Mouse (Mus musculus): ENCODE results near the gene Vtn. TPM values are rescaled to one million over a fixed set of nuclear protein-coding genes. Genes with fewer than 3 reads are reported as not detected.

Vtn gene
- polyA plus RNA-seq, 1 experiment: not detected

DNA sequence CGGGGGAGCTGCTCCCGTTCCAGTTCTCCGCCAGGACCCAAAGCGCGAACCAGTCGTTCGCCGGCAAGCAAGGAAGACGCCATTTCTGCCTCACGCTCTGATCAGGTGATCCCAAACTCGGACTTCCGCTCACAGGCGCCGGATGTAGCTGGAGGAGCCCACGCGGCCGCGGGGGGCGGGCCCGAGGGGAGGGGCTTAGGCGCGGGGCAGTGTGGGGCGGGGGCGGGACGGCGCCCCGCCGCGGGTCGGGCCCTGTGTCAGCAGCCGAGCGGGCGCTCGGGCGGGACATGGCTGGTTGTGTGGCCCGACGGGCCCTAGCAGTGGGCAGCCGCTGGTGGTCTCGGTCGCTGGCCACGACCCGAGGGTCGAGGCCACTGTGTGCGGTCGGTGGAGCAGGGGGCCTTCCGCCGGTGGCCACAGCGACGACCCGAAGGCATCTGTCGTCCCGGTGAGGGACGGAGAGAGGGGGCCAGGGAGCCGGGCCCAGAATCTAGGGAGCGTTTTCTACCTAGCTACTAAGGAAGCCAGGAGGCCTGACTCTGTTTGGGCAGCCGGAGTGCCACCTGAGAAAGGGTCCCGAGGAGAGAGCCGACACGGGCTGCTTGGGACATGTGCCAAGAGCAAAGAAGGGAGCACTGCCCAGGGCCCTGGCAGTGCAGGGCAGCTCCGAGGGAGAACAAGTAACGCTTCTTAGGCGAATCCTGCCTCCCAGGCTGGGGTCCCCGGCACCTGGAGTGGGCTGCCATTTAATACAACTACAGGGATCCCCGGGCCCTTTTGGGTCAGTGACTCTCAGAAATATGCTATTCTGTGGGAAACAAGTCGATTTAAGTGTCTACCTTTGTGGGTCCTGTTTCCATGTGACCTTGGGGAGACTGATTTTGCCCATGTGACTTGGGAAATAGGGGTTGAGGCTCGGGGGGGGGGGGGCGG is 13.4 kb downstream of the Vtn start, which contains the start of the genes Tmem199 and Poldip2:
Gene Tmem199 (minus strand): TSS at position 148 of the 933 bp plus-strand sequence.
Gene Poldip2 (plus strand): TSS at position 169 of the 933 bp plus-strand sequence.
- Histone ChIP-seq H3K9ac (ENCODE audit: low read depth, poor library complexity, severe bottlenecking) (peak within 1 kb of the TSS; percentile 98), H3K27ac (ENCODE audit: insufficient read depth, low read length) (peak within 1 kb of the TSS; percentile 91), H3K36me3 (ENCODE audit: control insufficient read depth, insufficient read depth, low read length, poor library complexity, severe bottlenecking) (peaks cover 50% of the 10 kb centered on the region), H3K27me3 (ENCODE audit: control insufficient read depth, insufficient read depth, low read length, poor library complexity, severe bottlenecking) (no peaks in the 10 kb centered on the region), H3K9me3 (replicated peaks; ENCODE audit: control insufficient read depth, insufficient read depth, low read length, poor library complexity, severe bottlenecking) (no peaks in the 10 kb centered on the region), H3K4me3 (ENCODE audit: low read depth, low read length) (peak within 1 kb of the TSS; percentile 97), H3K4me1 (ENCODE audit: control insufficient read depth, insufficient read depth, low read length) (no peaks in the 10 kb centered on the region)
- no peak for TF ChIP-seq CTCF (IDR thresholded peaks at IDR 0.05; ENCODE audit: low read depth, low read length)
- peak; percentile 51 for TF ChIP-seq POLR2A (IDR thresholded peaks at IDR 0.05; ENCODE audit: insufficient read depth, low read length)

DNA sequence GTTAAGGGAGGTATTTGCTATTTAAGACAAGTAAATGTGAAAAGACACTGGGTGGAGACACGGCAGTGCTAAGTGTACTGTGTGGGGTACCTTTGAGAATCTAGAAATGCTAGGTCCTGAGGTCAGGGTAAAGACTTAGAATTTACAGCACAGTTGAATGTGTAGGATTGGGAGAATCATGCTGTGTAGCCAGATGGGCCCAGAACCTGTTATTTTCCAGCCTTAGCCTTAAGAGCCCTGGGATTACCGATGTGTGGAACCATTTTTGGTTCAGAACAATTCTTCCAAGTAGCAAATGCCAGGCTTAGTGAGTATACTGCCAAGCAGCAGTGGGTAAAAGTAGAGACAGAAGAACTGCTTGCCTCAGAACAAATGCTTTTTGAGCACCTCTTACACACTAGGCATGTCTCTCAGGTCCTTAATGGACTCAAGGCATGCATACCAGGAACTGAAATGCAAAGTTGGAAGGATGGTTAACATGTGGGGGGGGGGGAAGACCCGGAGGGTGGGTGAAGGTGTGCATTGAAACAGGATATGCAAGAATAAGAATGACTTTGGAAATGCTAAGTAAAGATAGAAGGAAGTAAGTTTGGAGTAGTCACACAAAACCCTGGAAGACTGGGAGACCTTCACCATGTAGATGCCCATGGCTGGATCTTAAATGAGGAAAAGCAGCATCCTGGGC is 14.4 kb downstream of the Vtn start:
- H3K9me3 ChIP-seq (replicated peaks; ENCODE audit: control insufficient read depth, insufficient read depth, low read length, poor library complexity, severe bottlenecking): no peaks in the 10 kb centered on the region
- H3K36me3 ChIP-seq (ENCODE audit: control insufficient read depth, insufficient read depth, low read length, poor library complexity, severe bottlenecking): peaks cover 45% of the 10 kb centered on the region
- no peaks in the 10 kb centered on the region for H3K27me3 ChIP-seq (ENCODE audit: control insufficient read depth, insufficient read depth, low read length, poor library complexity, severe bottlenecking)
- H3K4me3 ChIP-seq (ENCODE audit: low read depth, low read length): peak overlapping the region; percentile 82
- TF ChIP-seq CTCF (IDR thresholded peaks at IDR 0.05; ENCODE audit: low read depth, low read length): no peak
- TF ChIP-seq EP300 (IDR thresholded peaks at IDR 0.05; ENCODE audit: insufficient read depth, low read depth, low read length): no peak
- no peak for TF ChIP-seq POLR2A (IDR thresholded peaks at IDR 0.05; ENCODE audit: insufficient read depth, low read length)
- peak overlapping the region; percentile 91 for H3K27ac ChIP-seq (ENCODE audit: insufficient read depth, low read length)
- peak overlapping the region; percentile 98 for H3K9ac ChIP-seq (ENCODE audit: low read depth, poor library complexity, severe bottlenecking)
- no peaks in the 10 kb centered on the region for H3K4me1 ChIP-seq (ENCODE audit: control insufficient read depth, insufficient read depth, low read length)

DNA sequence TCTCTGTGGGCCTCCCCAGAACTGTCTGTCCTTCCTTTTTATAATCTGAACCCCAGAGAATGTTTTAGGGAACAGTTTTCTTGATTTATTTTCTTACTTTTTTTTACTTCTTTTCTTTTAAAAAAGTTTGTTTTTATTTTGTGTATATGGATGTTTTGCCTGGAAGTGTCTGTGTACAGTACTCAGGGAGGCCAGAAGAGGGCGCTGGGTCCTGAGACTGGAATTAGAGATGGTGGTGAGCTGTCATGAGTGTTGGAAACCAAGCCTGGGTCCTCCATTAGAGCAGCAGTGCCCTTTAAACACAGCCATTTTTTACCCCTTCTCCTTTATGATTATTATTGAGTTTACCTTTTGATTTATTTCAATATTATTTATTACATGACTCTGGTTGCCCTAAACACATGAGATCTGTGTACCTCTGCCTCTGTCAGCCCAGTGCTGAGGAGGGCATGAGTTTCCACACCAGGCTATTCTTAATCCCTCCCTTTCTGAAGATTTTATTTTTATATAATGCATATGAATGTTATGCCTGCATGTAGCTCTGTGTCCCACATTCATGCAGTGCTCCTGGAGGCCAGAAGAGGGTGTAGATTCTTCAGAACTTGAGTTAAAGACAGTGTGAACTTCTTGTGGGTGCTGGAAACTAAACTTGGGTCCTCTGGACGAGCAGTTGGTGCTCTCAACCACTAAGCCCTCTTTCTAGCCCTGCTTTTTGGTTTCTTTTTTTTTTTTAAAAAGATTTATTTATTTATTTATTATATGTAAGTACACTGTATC is 16.8 kb downstream of the Vtn start:
- Histone ChIP-seq H3K27ac (ENCODE audit: insufficient read depth, low read length) (no peak overlapping the region), H3K9me3 (replicated peaks; ENCODE audit: control insufficient read depth, insufficient read depth, low read length, poor library complexity, severe bottlenecking) (no peaks in the 10 kb centered on the region), H3K4me3 (ENCODE audit: low read depth, low read length) (no peak overlapping the region), H3K27me3 (ENCODE audit: control insufficient read depth, insufficient read depth, low read length, poor library complexity, severe bottlenecking) (no peaks in the 10 kb centered on the region), H3K9ac (ENCODE audit: low read depth, poor library complexity, severe bottlenecking) (no peak overlapping the region), H3K36me3 (ENCODE audit: control insufficient read depth, insufficient read depth, low read length, poor library complexity, severe bottlenecking) (peaks cover 49% of the 10 kb centered on the region), H3K4me1 (ENCODE audit: control insufficient read depth, insufficient read depth, low read length) (no peaks in the 10 kb centered on the region)
- TF ChIP-seq POLR2A (IDR thresholded peaks at IDR 0.05; ENCODE audit: insufficient read depth, low read length) (no peak), EP300 (IDR thresholded peaks at IDR 0.05; ENCODE audit: insufficient read depth, low read depth, low read length) (no peak), CTCF (IDR thresholded peaks at IDR 0.05; ENCODE audit: low read depth, low read length) (peak; percentile 59)

DNA sequence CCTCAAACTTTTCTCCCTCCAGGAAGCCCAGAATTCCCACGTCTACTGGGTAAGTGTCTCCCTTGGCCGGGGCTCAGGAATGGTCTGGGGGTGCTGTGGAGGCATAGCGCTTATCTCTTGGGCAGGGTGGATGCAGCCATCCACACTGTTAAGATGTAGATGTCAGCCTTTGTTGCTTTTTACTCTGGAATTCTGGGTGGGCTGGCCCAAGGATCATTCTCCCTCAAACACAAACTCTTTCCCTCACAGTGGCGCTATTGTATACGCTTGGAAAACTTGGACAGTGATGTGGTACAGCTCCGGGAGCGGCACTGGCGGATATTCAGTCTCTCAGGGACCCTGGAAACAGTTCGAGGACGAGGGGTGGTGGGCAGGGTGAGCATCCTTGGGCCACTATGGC is 20.0 kb downstream of the Vtn start:
- no peak overlapping the region for H3K4me3 ChIP-seq (ENCODE audit: low read depth, low read length)
- peaks cover 80% of the 10 kb centered on the region for H3K36me3 ChIP-seq (ENCODE audit: control insufficient read depth, insufficient read depth, low read length, poor library complexity, severe bottlenecking)
- TF ChIP-seq POLR2A (IDR thresholded peaks at IDR 0.05; ENCODE audit: insufficient read depth, low read length) (no peak), CTCF (IDR thresholded peaks at IDR 0.05; ENCODE audit: low read depth, low read length) (no peak), EP300 (IDR thresholded peaks at IDR 0.05; ENCODE audit: insufficient read depth, low read depth, low read length) (no peak)
- no peaks in the 10 kb centered on the region for H3K27me3 ChIP-seq (ENCODE audit: control insufficient read depth, insufficient read depth, low read length, poor library complexity, severe bottlenecking)
- H3K9ac ChIP-seq (ENCODE audit: low read depth, poor library complexity, severe bottlenecking): no peak overlapping the region
- no peaks in the 10 kb centered on the region for H3K4me1 ChIP-seq (ENCODE audit: control insufficient read depth, insufficient read depth, low read length)
- 0 out of 2 replicates have a peak overlapping the region, but pooled peaks have one; percentile 18 for H3K27ac ChIP-seq (ENCODE audit: insufficient read depth, low read length)
- H3K9me3 ChIP-seq (replicated peaks; ENCODE audit: control insufficient read depth, insufficient read depth, low read length, poor library complexity, severe bottlenecking): no peaks in the 10 kb centered on the region

DNA sequence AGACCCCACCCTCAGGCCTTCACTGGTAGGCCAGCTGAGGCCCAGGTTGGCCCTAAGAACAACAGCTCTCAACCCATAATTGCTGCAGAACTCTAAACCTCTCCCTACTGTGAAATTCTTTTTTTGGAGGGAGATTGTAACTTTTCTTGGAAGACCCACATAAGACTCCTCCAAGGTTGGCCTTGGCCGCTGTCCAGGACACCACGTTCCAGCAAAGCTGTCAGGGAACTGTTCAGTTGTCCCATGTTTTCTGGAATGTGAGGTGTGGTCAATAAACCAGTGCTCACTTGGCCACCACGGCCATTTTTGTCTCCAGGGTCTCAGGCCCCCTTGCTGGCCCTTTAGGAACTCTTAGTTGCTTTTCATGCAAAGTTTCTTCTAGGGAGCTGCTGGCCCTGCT is 23.0 kb downstream of the Vtn start:
- peaks cover 82% of the 10 kb centered on the region for H3K36me3 ChIP-seq (ENCODE audit: control insufficient read depth, insufficient read depth, low read length, poor library complexity, severe bottlenecking)

More for the DNA sequence above, 23.0 kb downstream of the Vtn start:
- no peak overlapping the region for H3K9ac ChIP-seq (ENCODE audit: low read depth, poor library complexity, severe bottlenecking)
- H3K4me3 ChIP-seq (ENCODE audit: low read depth, low read length): no peak overlapping the region
- H3K27ac ChIP-seq (ENCODE audit: insufficient read depth, low read length): no peak overlapping the region
- no peaks in the 10 kb centered on the region for H3K9me3 ChIP-seq (replicated peaks; ENCODE audit: control insufficient read depth, insufficient read depth, low read length, poor library complexity, severe bottlenecking)
- H3K4me1 ChIP-seq (ENCODE audit: control insufficient read depth, insufficient read depth, low read length): no peaks in the 10 kb centered on the region
- H3K27me3 ChIP-seq (ENCODE audit: control insufficient read depth, insufficient read depth, low read length, poor library complexity, severe bottlenecking): no peaks in the 10 kb centered on the region
- TF ChIP-seq CTCF (IDR thresholded peaks at IDR 0.05; ENCODE audit: low read depth, low read length): no peak
